22 mouse cellular contexts compared by ENCODE assay signal in genomic region chr17:47978404-47979030, GRCm38 (mm10). TPM values are rescaled to one million over a fixed set of nuclear protein-coding genes. Genes with fewer than 3 reads are reported as not detected.
DNase-seq lines count a peak whose midpoint lies in the region; ATAC-seq lines count a peak whose summit lies in the region.
"Had no signal": no experiment of that assay in that cellular context is flagged by ENCODE, and none has a peak within 500 bp of the region (broad histone marks: within the 10 kb centered on the region; RNA-seq: fewer than 3 reads in every experiment).

No protein-coding gene starts in this region.

- H3K9me3 ChIP-seq in heart, embryonic 14.5 days (ENCODE audit: control insufficient read depth, low read length), result no peaks in the 10 kb centered on the region

- H3K4me3 ChIP-seq in heart, embryonic 14.5 days (ENCODE audit: control insufficient read depth in 1 of 2, insufficient read depth in 1 of 2, low read depth in 1 of 2, low read length in 2 of 2), result no peak overlapping the region
- H3K4me3 ChIP-seq: erythroblast, embryonic 14.5 days; left cerebral cortex, adult 2 months; myocyte had no signal

- peaks cover 40 to 47% of the 10 kb centered on the region in 2 experiments for H3K4me1 ChIP-seq in heart, embryonic 14.5 days (ENCODE audit: control insufficient read depth in 2 of 2, insufficient read depth in 2 of 2, low read length in 2 of 2)

- no peak overlapping the region for H3K4me2 ChIP-seq in heart, embryonic 14.5 days (ENCODE audit: low read length)

- no peaks in the 10 kb centered on the region for H3K36me3 ChIP-seq in heart, embryonic 14.5 days (ENCODE audit: control insufficient read depth, insufficient read depth, low read length)

- H3K9ac ChIP-seq in heart, embryonic 14.5 days (ENCODE audit: low read length), result peak overlapping the region; percentile 38; the same call in 1 of the 2 replicates

- ATAC-seq in heart, embryonic 14.5 days (ENCODE audit: insufficient number of reproducible peaks, insufficient read depth, low FRiP score, low read depth), result no peak
- ATAC-seq: CD4-positive, CD25-positive, alpha-beta regulatory T cell, adult 4 months had no signal

- intact Hi-C loops in heart, postnatal 25 days (cut with DNase I), result no loop called here

- H3K27me3 ChIP-seq in heart, embryonic 14.5 days (ENCODE audit: control insufficient read depth, insufficient read depth, low read length), result no peaks in the 10 kb centered on the region

- 24% methylated on average over 9 of the region's 9 CpGs for WGBS in heart, embryonic 14.5 days

- no peak for DNase-seq in heart, postnatal 25 days (ENCODE audit: low spot score)
- peak; percentile 38 for DNase-seq in lung, postnatal 10 days
- DNase-seq in lung, postnatal 25 days (ENCODE audit: low spot score), result no peak
- DNase-seq in embryo, embryonic 9.5 days (ENCODE audit: extremely low spot score), result peak; percentile 77
- peak; percentile 68 for DNase-seq in mesoderm, embryonic 11.5 days (ENCODE audit: low read depth, low spot score)
- DNase-seq in spleen, postnatal 10 days (ENCODE audit: low spot score in 2 of 2), result no peak
- DNase-seq: adrenal gland, postnatal 10 days; cerebellum, adult 2 months; gastrocnemius, postnatal 36 days had no signal

- H3K27ac ChIP-seq in heart, embryonic 14.5 days (replicated peaks in 1 of 2; ENCODE audit: control insufficient read depth in 1 of 2, insufficient read depth in 1 of 2, low read depth in 2 of 2, low read length in 2 of 2), result no peak overlapping the region
- H3K27ac ChIP-seq: kidney, postnatal 0 days; left cerebral cortex, adult 2 months had no signal

RNA-seq across cellular contexts. Expression of gene Foxp4, which starts 54.1 kb away (rescaled TPM):
- 10.8 and 13.6 TPM in 2 replicates for polyA plus RNA-seq in heart, embryonic 14.5 days (2014; fragmentation: Nextera tagmentation; extraction: Ambion mirVana)
- 1 to 10 TPM; 9.4 to 9.6 TPM for total RNA-seq in heart, postnatal 25 days (2021)

RNA-seq across cellular contexts. Expression of gene 1700122O11Rik, which starts 59.6 kb away (rescaled TPM):
- not detected in 2 replicates for polyA plus RNA-seq in heart, embryonic 14.5 days (2014; fragmentation: Nextera tagmentation; extraction: Ambion mirVana)
- not detected for total RNA-seq in heart, postnatal 25 days (2021)
- total RNA-seq: adrenal gland, postnatal 10 days; gastrocnemius, postnatal 36 days; heart, postnatal 4 days; layer of hippocampus, adult 8-10 months; left cerebral cortex, adult 2 months; megakaryocyte-erythroid progenitor cell, adult 5-6 weeks had no signal
- polyA plus RNA-seq: CD4-positive, CD25-positive, alpha-beta regulatory T cell, adult 4 months; cerebellum, adult 2 months; cortical plate, adult 2 months; erythroblast, embryonic 14.5 days; intestine, embryonic 14.5 days; kidney, postnatal 0 days; limb, embryonic 14.5 days; liver, embryonic 16.5 days; myocyte had no signal

Comparison
In these comparisons a context has a peak if more than half of its experiments do, and no peak if none do; other contexts are left out.
1. DNase-seq: peak in lung, postnatal 10 days (single experiment), embryo, embryonic 9.5 days (single experiment) and mesoderm, embryonic 11.5 days (single experiment); none in heart, postnatal 25 days (single experiment), lung, postnatal 25 days (single experiment) and spleen, postnatal 10 days (0 of 2).